Mouse (Mus musculus): ENCODE data around the gene Samhd1.

DNA sequence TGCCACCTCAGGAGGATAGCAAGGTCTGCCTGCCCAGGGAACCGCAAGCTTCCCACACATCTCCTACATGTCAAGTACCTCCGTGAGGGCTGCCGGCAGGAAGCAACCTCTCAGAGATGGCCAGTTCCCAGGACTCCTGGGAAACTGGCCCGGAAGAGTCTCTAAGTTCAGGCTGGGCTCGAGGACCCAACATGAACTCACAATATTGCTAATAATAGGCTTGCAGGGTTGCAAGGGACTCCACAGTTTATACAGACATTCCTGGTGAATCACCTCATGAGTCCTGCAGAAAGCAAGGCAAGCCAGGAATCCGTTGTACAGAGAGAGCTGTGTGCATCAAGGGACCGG is 69.2 kb downstream of the Samhd1 start:
- no peak for TF ChIP-seq CTCF (IDR thresholded peaks at IDR 0.05)
- no peak for TF ChIP-seq EP300 (IDR thresholded peaks at IDR 0.05)

All from lung, postnatal 0 days (tissue).